Mouse (Mus musculus) brain, adult 10 weeks (tissue): Measurements from ENCODE around the gene Plb1. TPM values are rescaled to one million over a fixed set of nuclear protein-coding genes. Genes with fewer than 3 reads are reported as not detected.

Source experiments
- polyA plus RNA-seq: library from polyadenylated mRNA; stranded (reverse); fragments of 350-450 nt; fragmentation: Illumina TruSeq; extraction: RNeasy Lipid Tissue Mini Kit (QIAGEN cat#74804); gene quantifications from one replicate; pipeline ENCODE4 v1.2.3, GENCODE M21; 2015; ENCODE audit warnings: low read depth, low replicate concordance

Gene Plb1
- 3.0 TPM for polyA plus RNA-seq

DNA sequence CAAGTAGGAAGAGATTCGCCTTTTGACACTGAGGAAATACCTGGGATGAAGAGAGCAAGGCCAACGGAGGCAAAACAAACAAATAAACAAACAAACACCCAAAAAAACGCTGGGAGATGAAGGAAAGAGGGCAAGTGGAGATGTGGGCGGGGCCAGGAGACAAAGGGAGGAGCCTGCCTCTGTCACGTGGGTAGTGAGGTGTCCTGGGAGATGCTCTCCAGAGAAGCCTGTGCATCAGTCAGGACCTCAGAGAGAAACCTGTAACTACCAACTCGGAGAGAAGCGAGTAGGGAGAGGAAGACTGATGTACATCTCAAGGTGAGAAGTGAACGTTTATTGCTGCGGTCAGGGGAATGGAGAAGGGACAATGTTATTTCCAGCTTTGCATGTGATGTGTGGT is at the start of gene Plb1:
TSS of gene Plb1 (plus strand) at position 235 of the 400 bp plus-strand sequence.

Other genes starting within 250 kb of the Plb1 start
- gene Fosl2, start 96.9 kb upstream of the Plb1 start, polyA plus RNA-seq: 13.8 TPM
- gene Ppp1cb, start 226.1 kb downstream of the Plb1 start, polyA plus RNA-seq: 236 TPM